8 mouse cellular contexts compared by ENCODE assay signal in genomic region chr17:30006877-30007276, GRCm38 (mm10). TPM values are rescaled to one million over a fixed set of nuclear protein-coding genes. Genes with fewer than 3 reads are reported as not detected.
DNase-seq lines count a peak whose midpoint lies in the region; ATAC-seq and TF ChIP-seq lines count a peak whose summit lies in the region.

No protein-coding gene starts in this region.

- 63% methylated on average over 2 of the region's 2 CpGs for WGBS in kidney, postnatal 0 days
- 94% methylated on average over 2 of the region's 2 CpGs for WGBS in forebrain, embryonic 13.5 days
- 92% methylated on average over 2 of the region's 2 CpGs for WGBS in limb, embryonic 10.5 days
- WGBS in neural tube, embryonic 12.5 days, result 82% methylated on average over 2 of the region's 2 CpGs

- no peak for DNase-seq in kidney, postnatal 0 days (ENCODE audit: low spot score)
- no peak for DNase-seq in kidney, postnatal 10 days
- DNase-seq in limb, embryonic 10.5 days (ENCODE audit: low spot score), result no peak
- DNase-seq in adrenal gland, postnatal 14 days, result no peak
- no peak for DNase-seq in adrenal gland, postnatal 10 days
- DNase-seq in retina, embryonic 14.5 days (ENCODE audit: low spot score), result no peak

- ATAC-seq in kidney, postnatal 0 days (replicated peaks; ENCODE audit: low FRiP score, low read depth), result no peak
- no peak for ATAC-seq in forebrain, embryonic 13.5 days
- no peak for ATAC-seq in neural tube, embryonic 12.5 days (ENCODE audit: low FRiP score, low read depth)

- TF ChIP-seq CTCF in kidney, postnatal 0 days (IDR thresholded peaks at IDR 0.05; ENCODE audit: low read depth), result no peak

- H3K36me3 ChIP-seq in kidney, postnatal 0 days (ENCODE audit: insufficient read depth, low read length), result no peaks in the 10 kb centered on the region
- peaks cover 7% of the 10 kb centered on the region for H3K36me3 ChIP-seq in forebrain, embryonic 13.5 days (ENCODE audit: poor library complexity, severe bottlenecking)
- H3K36me3 ChIP-seq in limb, embryonic 10.5 days, result peaks cover 26% of the 10 kb centered on the region
- H3K36me3 ChIP-seq in neural tube, embryonic 12.5 days, result no peaks in the 10 kb centered on the region

- no peaks in the 10 kb centered on the region for H3K9me3 ChIP-seq in kidney, postnatal 0 days (replicated peaks; ENCODE audit: low read length)
- no peaks in the 10 kb centered on the region for H3K9me3 ChIP-seq in forebrain, embryonic 13.5 days (replicated peaks)
- H3K9me3 ChIP-seq in limb, embryonic 10.5 days (replicated peaks), result no peaks in the 10 kb centered on the region
- H3K9me3 ChIP-seq in neural tube, embryonic 12.5 days, result no peaks in the 10 kb centered on the region

- H3K4me3 ChIP-seq in kidney, postnatal 0 days (replicated peaks; ENCODE audit: low read depth, low read length), result no peak overlapping the region
- peak overlapping the region; percentile 95; the same call in 1 of the 2 replicates for H3K4me3 ChIP-seq in forebrain, embryonic 13.5 days
- H3K4me3 ChIP-seq in limb, embryonic 10.5 days, result 0 out of 2 replicates have a peak overlapping the region, but pooled peaks have one; percentile 100
- 0 out of 2 replicates have a peak overlapping the region, but pooled peaks have one; percentile 5 for H3K4me3 ChIP-seq in neural tube, embryonic 12.5 days

- no peak overlapping the region for H3K9ac ChIP-seq in kidney, postnatal 0 days (ENCODE audit: low read depth, low read length)
- H3K9ac ChIP-seq in forebrain, embryonic 13.5 days, result peak overlapping the region; percentile 36
- H3K9ac ChIP-seq in neural tube, embryonic 12.5 days, result no peak overlapping the region

- H3K4me2 ChIP-seq in kidney, postnatal 0 days (ENCODE audit: low read length), result peak overlapping the region; percentile 71
- peak overlapping the region; percentile 80 for H3K4me2 ChIP-seq in forebrain, embryonic 13.5 days
- peak overlapping the region; percentile 77 for H3K4me2 ChIP-seq in neural tube, embryonic 12.5 days (replicated peaks)

- H3K27me3 ChIP-seq in kidney, postnatal 0 days (ENCODE audit: insufficient read depth, low read length), result no peaks in the 10 kb centered on the region
- no peaks in the 10 kb centered on the region for H3K27me3 ChIP-seq in forebrain, embryonic 13.5 days
- no peaks in the 10 kb centered on the region for H3K27me3 ChIP-seq in limb, embryonic 10.5 days (ENCODE audit: low read depth, poor library complexity, severe bottlenecking)
- no peaks in the 10 kb centered on the region for H3K27me3 ChIP-seq in neural tube, embryonic 12.5 days (replicated peaks)

- peaks cover 19% of the 10 kb centered on the region for H3K4me1 ChIP-seq in kidney, postnatal 0 days (replicated peaks; ENCODE audit: insufficient read depth, low read length)
- H3K4me1 ChIP-seq in forebrain, embryonic 13.5 days, result peaks cover 44% of the 10 kb centered on the region
- peaks cover 40% of the 10 kb centered on the region for H3K4me1 ChIP-seq in limb, embryonic 10.5 days
- H3K4me1 ChIP-seq in neural tube, embryonic 12.5 days, result peaks cover 36% of the 10 kb centered on the region

- no peak overlapping the region for H3K27ac ChIP-seq in kidney, postnatal 0 days
- no peak overlapping the region for H3K27ac ChIP-seq in forebrain, embryonic 13.5 days
- no peak overlapping the region for H3K27ac ChIP-seq in limb, embryonic 10.5 days
- H3K27ac ChIP-seq in neural tube, embryonic 12.5 days, result no peak overlapping the region

RNA-seq across cellular contexts. Expression of gene Zfand3, which starts 2.3 kb away (rescaled TPM):
- 55.5 and 63.5 TPM in 2 replicates for polyA plus RNA-seq in kidney, postnatal 0 days (2015; fragmentation: Nextera tagmentation; extraction: Ambion mirVana)
- 63.3 and 76.7 TPM in 2 replicates for polyA plus RNA-seq in forebrain, embryonic 13.5 days (2015; fragmentation: Nextera tagmentation; extraction: Ambion mirVana)
- 53.9 and 62.8 TPM in 2 replicates for polyA plus RNA-seq in limb, embryonic 10.5 days (2016; fragmentation: Nextera tagmentation; extraction: Ambion mirVana)
- 88.4 and 94.2 TPM in 2 replicates for polyA plus RNA-seq in neural tube, embryonic 12.5 days (2016; fragmentation: Nextera tagmentation; extraction: Ambion mirVana)
- total RNA-seq in adrenal gland, postnatal 14 days (2021), result 126 and 133 TPM in 2 replicates
- 100 to 1,000 TPM; 110 to 117 TPM for total RNA-seq in adrenal gland, postnatal 10 days (2021)

RNA-seq across cellular contexts. Expression of gene Mdga1, which starts 37.0 kb away (rescaled TPM):
- polyA plus RNA-seq in kidney, postnatal 0 days (2015; fragmentation: Nextera tagmentation; extraction: Ambion mirVana), result 1.3 and 1.7 TPM in 2 replicates
- 7.4 and 8.0 TPM in 2 replicates for polyA plus RNA-seq in forebrain, embryonic 13.5 days (2015; fragmentation: Nextera tagmentation; extraction: Ambion mirVana)
- polyA plus RNA-seq in limb, embryonic 10.5 days (2016; fragmentation: Nextera tagmentation; extraction: Ambion mirVana), result 1.2 and 4.0 TPM in 2 replicates
- 7.0 and 8.4 TPM in 2 replicates for polyA plus RNA-seq in neural tube, embryonic 12.5 days (2016; fragmentation: Nextera tagmentation; extraction: Ambion mirVana)
- total RNA-seq in adrenal gland, postnatal 14 days (2021), result 1.3 and 1.8 TPM in 2 replicates
- 1 to 10 TPM; 3.1 to 4.2 TPM for total RNA-seq in adrenal gland, postnatal 10 days (2021)
